Mouse (Mus musculus) megakaryocyte, embryonic 14.5 days (primary cell): ENCODE results near the gene Cnst. TPM values are rescaled to one million over a fixed set of nuclear protein-coding genes. Genes with fewer than 3 reads are reported as not detected.

Experiments
- H3K27me3 ChIP-seq: replicated peaks from 2 replicates; pipeline ENCODE3; 2012; ENCODE audit warnings: inconsistent platforms
- H3K36me3 ChIP-seq: replicated peaks from 2 replicates; pipeline ENCODE3; 2012; ENCODE audit warnings: low read length, inconsistent platforms, mixed read lengths
- H3K4me1 ChIP-seq: 2 replicates; pipeline ENCODE4 v1.6.1; 2012; ENCODE audit warnings: inconsistent platforms
- H3K4me3 ChIP-seq: replicated peaks from 2 replicates; pipeline ENCODE3; 2012; ENCODE audit warnings: moderate library complexity, mild to moderate bottlenecking, inconsistent platforms
- H3K9me3 ChIP-seq: 2 replicates; pipeline ENCODE4 v1.6.1; 2012; ENCODE audit warnings: inconsistent platforms
- FLI1 ChIP-seq: IDR thresholded peaks from 2 replicates; pipeline ENCODE4 v1.6.1; 2012; ENCODE audit warnings: low read length, inconsistent platforms, mixed read lengths
- GATA1 ChIP-seq: IDR thresholded peaks from 3 replicates; pipeline ENCODE4 v1.6.1; 2012; ENCODE audit warnings: mixed read lengths, low read length, inconsistent platforms, borderline replicate concordance
- polyA plus RNA-seq: library from polyadenylated mRNA; stranded (reverse); fragments of >175 nt; gene quantifications from 2 replicates; pipeline ENCODE4 v1.2.3, GENCODE M21; 2012; ENCODE audit warnings: low replicate concordance; ENCODE audit not compliant: insufficient read depth

Cnst gene
- polyA plus RNA-seq, 1 experiment = 7.3 TPM

- H3K4me3 ChIP-seq = no peak overlapping the region
- H3K4me1 ChIP-seq = peaks cover 4% of the 10 kb centered on the region; the same call in 1 of the 2 replicates
- TF ChIP-seq FLI1 = no peak
- TF ChIP-seq GATA1 = no peak
- no peaks in the 10 kb centered on the region for H3K9me3 ChIP-seq
- H3K27me3 ChIP-seq = peaks cover 5% of the 10 kb centered on the region
- H3K36me3 ChIP-seq = no peaks in the 10 kb centered on the region
These were observed 130.9 kb downstream of the Cnst start for GRCm38 (mm10) chr1:179677031-179677430.

Other genes with a start within 250 kb of the Cnst start
- 2.4 TPM in 1 of 2 replicates, not detected in the other for gene Smyd3, start 28.3 kb upstream of the Cnst start, polyA plus RNA-seq
- 5.7 and 6.8 TPM in 2 replicates for gene Tfb2m, start 103 bp upstream of the Cnst start, polyA plus RNA-seq
- gene Sccpdh, start 121.8 kb downstream of the Cnst start, polyA plus RNA-seq = 0.57 TPM in 1 of 2 replicates, not detected in the other
- gene Kif28, start 198.9 kb downstream of the Cnst start, polyA plus RNA-seq = not detected in 2 replicates